ENCODE assay signal across 19 mouse cellular contexts in the genomic region with DNA sequence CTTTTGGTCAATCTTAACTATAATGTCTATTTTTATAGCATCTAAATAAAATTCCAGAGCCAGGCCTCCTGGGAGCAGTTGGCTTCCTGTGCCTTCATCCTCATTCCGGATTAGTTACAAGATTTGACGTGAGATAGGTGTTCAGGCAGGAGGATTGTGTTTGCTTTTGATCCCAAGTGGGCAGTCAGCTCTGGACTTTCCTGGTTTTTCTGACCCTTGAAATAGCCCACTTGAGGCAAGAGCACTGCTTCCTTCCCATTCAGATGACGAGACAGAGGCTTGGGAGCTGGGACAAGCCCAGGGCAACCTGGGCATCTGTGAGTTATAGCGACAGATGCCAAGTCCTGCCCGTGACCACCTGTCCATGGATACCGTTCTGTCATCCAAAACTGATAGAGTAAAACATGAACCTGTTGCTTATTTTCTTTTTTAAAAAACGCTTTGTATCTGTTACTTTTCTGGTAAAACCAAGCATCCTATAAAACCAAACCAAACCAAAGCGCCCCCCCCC.
A peak's percentile ranks its signal among the peaks of the same experiment; 100 is the strongest.
DNase-seq lines count a peak whose midpoint lies in the region; ATAC-seq lines count a peak whose summit lies in the region.
"Had no signal": no experiment of that assay in that cellular context is flagged by ENCODE, and none has a peak within 500 bp of the region (broad histone marks: within the 10 kb centered on the region; RNA-seq: fewer than 3 reads in every experiment).

No protein-coding gene starts in this region.

- H3K4me1 ChIP-seq in heart, embryonic 10.5 days: no peaks in the 10 kb centered on the region
- no peaks in the 10 kb centered on the region for H3K4me1 ChIP-seq in forebrain, embryonic 12.5 days
- H3K4me1 ChIP-seq: embryonic facial prominence, embryonic 13.5 days; heart, embryonic 15.5 days; hindbrain, embryonic 15.5 days had no signal

- no peak overlapping the region for H3K4me3 ChIP-seq in heart, embryonic 10.5 days
- H3K4me3 ChIP-seq in forebrain, embryonic 12.5 days (replicated peaks): no peak overlapping the region
- H3K4me3 ChIP-seq: embryonic facial prominence, embryonic 13.5 days; forebrain, embryonic 13.5 days; gastrocnemius, adult 2 months; heart, embryonic 15.5 days; hindbrain, embryonic 15.5 days had no signal

- H3K27ac ChIP-seq in heart, embryonic 10.5 days: no peak overlapping the region
- H3K27ac ChIP-seq in forebrain, embryonic 12.5 days: no peak overlapping the region
- H3K27ac ChIP-seq: embryonic facial prominence, embryonic 13.5 days; forebrain, embryonic 13.5 days; gastrocnemius, adult 2 months; heart, embryonic 15.5 days; hindbrain, embryonic 15.5 days had no signal

- H3K9me3 ChIP-seq in heart, embryonic 10.5 days: no peaks in the 10 kb centered on the region
- H3K9me3 ChIP-seq in forebrain, embryonic 12.5 days: no peaks in the 10 kb centered on the region
- H3K9me3 ChIP-seq: embryonic facial prominence, embryonic 13.5 days; forebrain, embryonic 13.5 days; heart, embryonic 15.5 days; hindbrain, embryonic 15.5 days had no signal

- intact Hi-C loops in heart, postnatal 10 days (cut with DNase I): no loop called here

- 77% methylated on average over 8 of the region's 8 CpGs for WGBS in heart, embryonic 10.5 days
- WGBS in forebrain, embryonic 12.5 days: 91% methylated on average over 8 of the region's 8 CpGs

- no peak overlapping the region for H3K4me2 ChIP-seq in forebrain, embryonic 12.5 days
- H3K4me2 ChIP-seq: embryonic facial prominence, embryonic 13.5 days; forebrain, embryonic 13.5 days; heart, embryonic 11.5 days; heart, embryonic 15.5 days; hindbrain, embryonic 15.5 days had no signal

- H3K36me3 ChIP-seq in heart, embryonic 10.5 days: no peaks in the 10 kb centered on the region
- no peaks in the 10 kb centered on the region for H3K36me3 ChIP-seq in forebrain, embryonic 12.5 days (replicated peaks)
- H3K36me3 ChIP-seq: embryonic facial prominence, embryonic 13.5 days; heart, embryonic 15.5 days; hindbrain, embryonic 15.5 days had no signal

- no peak for ATAC-seq in forebrain, embryonic 12.5 days (ENCODE audit: low FRiP score)
- ATAC-seq: forebrain, embryonic 13.5 days; forebrain, postnatal 0 days had no signal

- H3K27me3 ChIP-seq in heart, embryonic 10.5 days (ENCODE audit: insufficient read depth, poor library complexity, severe bottlenecking): no peaks in the 10 kb centered on the region
- no peaks in the 10 kb centered on the region for H3K27me3 ChIP-seq in forebrain, embryonic 12.5 days
- H3K27me3 ChIP-seq: embryonic facial prominence, embryonic 13.5 days; forebrain, embryonic 13.5 days; heart, embryonic 15.5 days; hindbrain, embryonic 15.5 days had no signal

- peak; percentile 56 for DNase-seq in heart, embryonic 10.5 days (ENCODE audit: low spot score)
- DNase-seq in heart, postnatal 10 days: no peak
- peak; percentile 78 for DNase-seq in cerebellum, adult 11-12 months
- DNase-seq in cerebellum, adult 9-10 months: peak; percentile 85
- DNase-seq in cerebellum, postnatal 25 days: peak; percentile 72 to 83
- no peak for DNase-seq in urinary bladder, postnatal 10 days (ENCODE audit: low spot score)
- no peak for DNase-seq in frontal cortex, postnatal 25 days (ENCODE audit: low spot score in 2 of 2)
- DNase-seq: adrenal gland, postnatal 10 days; forebrain, postnatal 0 days; gastrocnemius, adult 2 months; gastrocnemius, postnatal 25 days; heart, adult 18-20 months; kidney, adult 11 months had no signal

- H3K9ac ChIP-seq in forebrain, embryonic 12.5 days: no peak overlapping the region
- H3K9ac ChIP-seq: embryonic facial prominence, embryonic 13.5 days; forebrain, embryonic 13.5 days; forebrain, postnatal 0 days; heart, embryonic 15.5 days; hindbrain, embryonic 15.5 days had no signal

Comparison
In these comparisons a context has a peak if more than half of its experiments do, and no peak if none do; other contexts are left out.
1. DNase-seq: peak in heart, embryonic 10.5 days (single experiment), cerebellum, adult 11-12 months (single experiment), cerebellum, adult 9-10 months (single experiment) and cerebellum, postnatal 25 days (2 of 2); none in heart, postnatal 10 days (0 of 2), urinary bladder, postnatal 10 days (single experiment) and frontal cortex, postnatal 25 days (0 of 2).